Mouse (Mus musculus): ENCODE data around the gene Xpo6.

Gene Xpo6

GRCm38 (mm10) chr7:126194175-126194574, 6.1 kb downstream of the Xpo6 start:
- DNase-seq (ENCODE audit: low spot score in 2 of 2): no peak

GRCm38 (mm10) chr7:126191471-126191870, 8.8 kb downstream of the Xpo6 start:
- DNase-seq (ENCODE audit: low spot score in 2 of 2): no peak

- no peak for DNase-seq (ENCODE audit: low spot score in 2 of 2)
Observed at GRCm38 (mm10) chr7:126189517-126189916, 10.8 kb downstream of the Xpo6 start.

- no peak for DNase-seq (ENCODE audit: low spot score in 2 of 2)
Observed at GRCm38 (mm10) chr7:126185999-126186398, 14.3 kb downstream of the Xpo6 start.

- DNase-seq (ENCODE audit: low spot score in 2 of 2): no peak
Observed at GRCm38 (mm10) chr7:126183583-126183982, 16.7 kb downstream of the Xpo6 start.

- DNase-seq (ENCODE audit: low spot score in 2 of 2): no peak
Observed at GRCm38 (mm10) chr7:126181487-126181886, 18.8 kb downstream of the Xpo6 start.

GRCm38 (mm10) chr7:126180956-126181355, 19.3 kb downstream of the Xpo6 start:
- DNase-seq (ENCODE audit: low spot score in 2 of 2): peak in 1 of 2 experiments; percentile 35

- no peak for DNase-seq (ENCODE audit: low spot score in 2 of 2)
Observed at GRCm38 (mm10) chr7:126178804-126179203, 21.5 kb downstream of the Xpo6 start.

- DNase-seq (ENCODE audit: low spot score in 2 of 2): no peak
Observed at GRCm38 (mm10) chr7:126175999-126176398, 24.3 kb downstream of the Xpo6 start.

- DNase-seq (ENCODE audit: low spot score in 2 of 2): no peak
Observed at GRCm38 (mm10) chr7:126175456-126175855, 24.8 kb downstream of the Xpo6 start.

GRCm38 (mm10) chr7:126174863-126175262, 25.4 kb downstream of the Xpo6 start:
- no peak for DNase-seq (ENCODE audit: low spot score in 2 of 2)

- no peak for DNase-seq (ENCODE audit: low spot score in 2 of 2)
Observed at GRCm38 (mm10) chr7:126172001-126172400, 28.3 kb downstream of the Xpo6 start.

- no peak for DNase-seq (ENCODE audit: low spot score in 2 of 2)
Observed at GRCm38 (mm10) chr7:126168584-126168983, 31.7 kb downstream of the Xpo6 start.

- no peak for DNase-seq (ENCODE audit: low spot score in 2 of 2)
Observed at GRCm38 (mm10) chr7:126167426-126167825, 32.9 kb downstream of the Xpo6 start.

GRCm38 (mm10) chr7:126166571-126166970, 33.7 kb downstream of the Xpo6 start:
- no peak for DNase-seq (ENCODE audit: low spot score in 2 of 2)

GRCm38 (mm10) chr7:126158238-126158637, 42.1 kb downstream of the Xpo6 start:
- no peak for DNase-seq (ENCODE audit: low spot score in 2 of 2)

GRCm38 (mm10) chr7:126155746-126156145, 44.6 kb downstream of the Xpo6 start:
- no peak for DNase-seq (ENCODE audit: low spot score in 2 of 2)

GRCm38 (mm10) chr7:126154731-126155130, 45.6 kb downstream of the Xpo6 start:
- no peak for DNase-seq (ENCODE audit: low spot score in 2 of 2)

GRCm38 (mm10) chr7:126152324-126152723, 48.0 kb downstream of the Xpo6 start:
- DNase-seq (ENCODE audit: low spot score in 2 of 2): no peak

GRCm38 (mm10) chr7:126146156-126146555, 54.1 kb downstream of the Xpo6 start:
- DNase-seq (ENCODE audit: low spot score in 2 of 2): no peak

GRCm38 (mm10) chr7:126144364-126144763, 55.9 kb downstream of the Xpo6 start:
- no peak for DNase-seq (ENCODE audit: low spot score in 2 of 2)

- DNase-seq (ENCODE audit: low spot score in 2 of 2): no peak
Observed at GRCm38 (mm10) chr7:126137850-126138249, 62.5 kb downstream of the Xpo6 start.

- DNase-seq (ENCODE audit: low spot score in 2 of 2): no peak
Observed at GRCm38 (mm10) chr7:126135391-126135790, 64.9 kb downstream of the Xpo6 start.

- DNase-seq (ENCODE audit: low spot score in 2 of 2): peak in 1 of 2 experiments; percentile 35
Observed at GRCm38 (mm10) chr7:126134634-126135321, 65.5 kb downstream of the Xpo6 start.

All from natural killer cell, adult 2 months (primary cell).